Mouse (Mus musculus): ENCODE data around the gene Upb1. TPM values are rescaled to one million over a fixed set of nuclear protein-coding genes. Genes with fewer than 3 reads are reported as not detected.
A peak's percentile ranks its signal among the peaks of the same experiment; 100 is the strongest.
"Not testable (repeated sequence)": the region's sequence is repeated elsewhere in the genome, so short reads cannot be mapped to it uniquely, and the experiment has no call there.

Upb1 gene
- polyA plus RNA-seq, 1 experiment from 2014 or later = not detected

GRCm38 (mm10) chr10:75390156-75390555 lies 10.8 kb upstream of the Upb1 start:
- no peak overlapping the region for H3K4me2 ChIP-seq (ENCODE audit: low read depth, low read length, severe bottlenecking)
- WGBS = 88% methylated on average over 2 of the region's 2 CpGs
- DNase-seq (ENCODE audit: low spot score) (no peak), ATAC-seq (replicated peaks; ENCODE audit: low FRiP score) (no peak)
- H3K9ac ChIP-seq (ENCODE audit: low read length) = no peak overlapping the region
- no peaks in the 10 kb centered on the region for H3K9me3 ChIP-seq (ENCODE audit: control insufficient read depth, low read length)
- H3K4me1 ChIP-seq (replicated peaks; ENCODE audit: control insufficient read depth, insufficient read depth, low read length) = no peaks in the 10 kb centered on the region
- no peak overlapping the region for H3K4me3 ChIP-seq (ENCODE audit: low read depth, low read length)
- H3K36me3 ChIP-seq (ENCODE audit: control insufficient read depth, insufficient read depth, low read length) = no peaks in the 10 kb centered on the region
- H3K27me3 ChIP-seq (ENCODE audit: control insufficient read depth, insufficient read depth, low read length) = no peaks in the 10 kb centered on the region
- no peak overlapping the region for H3K27ac ChIP-seq (ENCODE audit: low read depth, low read length)

- DNase-seq (ENCODE audit: low spot score) (no peak), ATAC-seq (replicated peaks; ENCODE audit: low FRiP score) (no peak)
- H3K27me3 ChIP-seq (ENCODE audit: control insufficient read depth, insufficient read depth, low read length) = no peaks in the 10 kb centered on the region
- 84% methylated on average over 4 of the region's 4 CpGs for WGBS
- no peak overlapping the region for H3K9ac ChIP-seq (ENCODE audit: low read length)
- no peak overlapping the region for H3K27ac ChIP-seq (ENCODE audit: low read depth, low read length)
- no peaks in the 10 kb centered on the region for H3K4me1 ChIP-seq (replicated peaks; ENCODE audit: control insufficient read depth, insufficient read depth, low read length)
- no peaks in the 10 kb centered on the region for H3K36me3 ChIP-seq (ENCODE audit: control insufficient read depth, insufficient read depth, low read length)
- no peak overlapping the region for H3K4me2 ChIP-seq (ENCODE audit: low read depth, low read length, severe bottlenecking)
- H3K4me3 ChIP-seq (ENCODE audit: low read depth, low read length) = no peak overlapping the region
- no peaks in the 10 kb centered on the region for H3K9me3 ChIP-seq (ENCODE audit: control insufficient read depth, low read length)
Measured at GRCm38 (mm10) chr10:75390832-75391231, 10.1 kb upstream of the Upb1 start.

GRCm38 (mm10) chr10:75394796-75395195 lies 6.1 kb upstream of the Upb1 start:
- no peak overlapping the region for H3K27ac ChIP-seq (ENCODE audit: low read depth, low read length)
- ATAC-seq (replicated peaks; ENCODE audit: low FRiP score) (no peak), DNase-seq (ENCODE audit: low spot score) (no peak)
- no peak overlapping the region for H3K4me3 ChIP-seq (ENCODE audit: low read depth, low read length)
- H3K9me3 ChIP-seq (ENCODE audit: control insufficient read depth, low read length) = no peaks in the 10 kb centered on the region
- 87% methylated on average over 8 of the region's 8 CpGs for WGBS
- no peak overlapping the region for H3K9ac ChIP-seq (ENCODE audit: low read length)
- H3K27me3 ChIP-seq (ENCODE audit: control insufficient read depth, insufficient read depth, low read length) = no peaks in the 10 kb centered on the region
- H3K36me3 ChIP-seq (ENCODE audit: control insufficient read depth, insufficient read depth, low read length) = no peaks in the 10 kb centered on the region
- no peak overlapping the region for H3K4me2 ChIP-seq (ENCODE audit: low read depth, low read length, severe bottlenecking)
- no peaks in the 10 kb centered on the region for H3K4me1 ChIP-seq (replicated peaks; ENCODE audit: control insufficient read depth, insufficient read depth, low read length)

- Histone ChIP-seq H3K36me3 (ENCODE audit: control insufficient read depth, insufficient read depth, low read length) (no peaks in the 10 kb centered on the region), H3K4me2 (ENCODE audit: low read depth, low read length, severe bottlenecking) (no peak overlapping the region), H3K4me3 (ENCODE audit: low read depth, low read length) (no peak overlapping the region), H3K27ac (ENCODE audit: low read depth, low read length) (no peak overlapping the region), H3K9ac (ENCODE audit: low read length) (no peak overlapping the region), H3K9me3 (ENCODE audit: control insufficient read depth, low read length) (no peaks in the 10 kb centered on the region), H3K27me3 (ENCODE audit: control insufficient read depth, insufficient read depth, low read length) (no peaks in the 10 kb centered on the region), H3K4me1 (replicated peaks; ENCODE audit: control insufficient read depth, insufficient read depth, low read length) (no peaks in the 10 kb centered on the region)
- DNase-seq (ENCODE audit: low spot score) = no peak
- WGBS = 56% methylated on average over 14 of the region's 14 CpGs
- 0 out of 2 replicates have a peak, but pooled peaks have one; percentile 33 for ATAC-seq (replicated peaks; ENCODE audit: low FRiP score)
Measured at GRCm38 (mm10) chr10:75396966-75397365, 3.9 kb upstream of the Upb1 start.

GRCm38 (mm10) chr10:75405916-75406315 lies 5.0 kb downstream of the Upb1 start:
- Histone ChIP-seq H3K9me3 (ENCODE audit: control insufficient read depth, low read length) (no peaks in the 10 kb centered on the region), H3K27me3 (ENCODE audit: control insufficient read depth, insufficient read depth, low read length) (no peaks in the 10 kb centered on the region), H3K27ac (ENCODE audit: low read depth, low read length) (no peak overlapping the region), H3K4me1 (replicated peaks; ENCODE audit: control insufficient read depth, insufficient read depth, low read length) (peaks cover under 1% of the 10 kb centered on the region), H3K9ac (ENCODE audit: low read length) (no peak overlapping the region), H3K4me3 (ENCODE audit: low read depth, low read length) (no peak overlapping the region), H3K4me2 (ENCODE audit: low read depth, low read length, severe bottlenecking) (no peak overlapping the region), H3K36me3 (ENCODE audit: control insufficient read depth, insufficient read depth, low read length) (no peaks in the 10 kb centered on the region)
- ATAC-seq (replicated peaks; ENCODE audit: low FRiP score) = no peak
- 90% methylated on average over 8 of the region's 8 CpGs for WGBS
- no peak for DNase-seq (ENCODE audit: low spot score)

GRCm38 (mm10) chr10:75406755-75407154 lies 5.8 kb downstream of the Upb1 start:
- Histone ChIP-seq H3K9ac (ENCODE audit: low read length) (no peak overlapping the region), H3K27me3 (ENCODE audit: control insufficient read depth, insufficient read depth, low read length) (no peaks in the 10 kb centered on the region), H3K4me3 (ENCODE audit: low read depth, low read length) (no peak overlapping the region), H3K4me2 (ENCODE audit: low read depth, low read length, severe bottlenecking) (no peak overlapping the region), H3K4me1 (replicated peaks; ENCODE audit: control insufficient read depth, insufficient read depth, low read length) (peaks cover 4% of the 10 kb centered on the region), H3K36me3 (ENCODE audit: control insufficient read depth, insufficient read depth, low read length) (no peaks in the 10 kb centered on the region), H3K27ac (ENCODE audit: low read depth, low read length) (no peak overlapping the region), H3K9me3 (ENCODE audit: control insufficient read depth, low read length) (no peaks in the 10 kb centered on the region)
- ATAC-seq (replicated peaks; ENCODE audit: low FRiP score) (no peak), DNase-seq (ENCODE audit: low spot score) (peak; percentile 50)
- WGBS = 46% methylated on average over 13 of the region's 13 CpGs

- no peak overlapping the region for H3K27ac ChIP-seq (ENCODE audit: low read depth, low read length)
- no peak overlapping the region for H3K4me3 ChIP-seq (ENCODE audit: low read depth, low read length)
- no peak for ATAC-seq (replicated peaks; ENCODE audit: low FRiP score)
- 86% methylated on average over 4 of the region's 4 CpGs for WGBS
- no peak for DNase-seq (ENCODE audit: low spot score)
- H3K4me2 ChIP-seq (ENCODE audit: low read depth, low read length, severe bottlenecking) = no peak overlapping the region
- no peaks in the 10 kb centered on the region for H3K9me3 ChIP-seq (ENCODE audit: control insufficient read depth, low read length)
- peaks cover 4% of the 10 kb centered on the region for H3K4me1 ChIP-seq (replicated peaks; ENCODE audit: control insufficient read depth, insufficient read depth, low read length)
- no peaks in the 10 kb centered on the region for H3K27me3 ChIP-seq (ENCODE audit: control insufficient read depth, insufficient read depth, low read length)
- no peaks in the 10 kb centered on the region for H3K36me3 ChIP-seq (ENCODE audit: control insufficient read depth, insufficient read depth, low read length)
- H3K9ac ChIP-seq (ENCODE audit: low read length) = no peak overlapping the region
Measured at GRCm38 (mm10) chr10:75407741-75408140, 6.8 kb downstream of the Upb1 start.

- not testable (repeated sequence) for H3K27me3 ChIP-seq (ENCODE audit: control insufficient read depth, insufficient read depth, low read length); DNase-seq (ENCODE audit: low spot score); H3K4me2 ChIP-seq (ENCODE audit: low read depth, low read length, severe bottlenecking); ATAC-seq (replicated peaks; ENCODE audit: low FRiP score); H3K9ac ChIP-seq (ENCODE audit: low read length); H3K4me1 ChIP-seq (replicated peaks; ENCODE audit: control insufficient read depth, insufficient read depth, low read length); H3K9me3 ChIP-seq (ENCODE audit: control insufficient read depth, low read length); H3K36me3 ChIP-seq (ENCODE audit: control insufficient read depth, insufficient read depth, low read length); H3K4me3 ChIP-seq (ENCODE audit: low read depth, low read length)
- WGBS = 33% methylated on average over 9 of the region's 10 CpGs
- 0 out of 2 replicates have a peak overlapping the region, but pooled peaks have one; percentile 41 for H3K27ac ChIP-seq (ENCODE audit: low read depth, low read length)
Measured at GRCm38 (mm10) chr10:75411343-75412113, 10.6 kb downstream of the Upb1 start.

Data from forebrain, embryonic 11.5 days (tissue).